Mouse (Mus musculus) cerebellum, postnatal 25 days (tissue): ENCODE data around the gene Bcl2l14.

Experiments
- DNase-seq, 2 experiments: peaks; one replicate each; pipeline ENCODE4 v3.0.0; 2021; ENCODE audit warnings: mixed read lengths in 2 of 2

The Bcl2l14 gene

GRCm38 (mm10) chr6:134449958-134450357 lies 53.8 kb downstream of the Bcl2l14 start:
- DNase-seq: no peak

- DNase-seq: no peak
Observed at GRCm38 (mm10) chr6:134450661-134451119, 54.6 kb downstream of the Bcl2l14 start.

- DNase-seq: peak in 1 of 2 experiments; percentile 27
Observed at GRCm38 (mm10) chr6:134454093-134454492, 58.0 kb downstream of the Bcl2l14 start.

- DNase-seq: no peak
Observed at GRCm38 (mm10) chr6:134458376-134458775, 62.3 kb downstream of the Bcl2l14 start.

- no peak for DNase-seq
Observed at GRCm38 (mm10) chr6:134461175-134461574, 65.1 kb downstream of the Bcl2l14 start.

GRCm38 (mm10) chr6:134466671-134467229 lies 70.6 kb downstream of the Bcl2l14 start:
- no peak for DNase-seq

- no peak for DNase-seq
Observed at GRCm38 (mm10) chr6:134469297-134469696, 73.2 kb downstream of the Bcl2l14 start.

- DNase-seq: peak in 1 of 2 experiments; percentile 54
Observed at GRCm38 (mm10) chr6:134470857-134471256, 74.7 kb downstream of the Bcl2l14 start.

- no peak for DNase-seq
Observed at GRCm38 (mm10) chr6:134473143-134473561, 77.0 kb downstream of the Bcl2l14 start.

- DNase-seq: no peak
Observed at GRCm38 (mm10) chr6:134479481-134479880, 83.4 kb downstream of the Bcl2l14 start.

GRCm38 (mm10) chr6:134486318-134486717 lies 90.2 kb downstream of the Bcl2l14 start:
- DNase-seq: no peak
